Mouse (Mus musculus): ENCODE measurements at regions not wholly inside any gene's neighbourhood (a gene's known extent, or its start where the extent isn't known, plus 50 kb on each side); places are given as distances from the start of the nearest gene placed in this dataset.

DNA sequence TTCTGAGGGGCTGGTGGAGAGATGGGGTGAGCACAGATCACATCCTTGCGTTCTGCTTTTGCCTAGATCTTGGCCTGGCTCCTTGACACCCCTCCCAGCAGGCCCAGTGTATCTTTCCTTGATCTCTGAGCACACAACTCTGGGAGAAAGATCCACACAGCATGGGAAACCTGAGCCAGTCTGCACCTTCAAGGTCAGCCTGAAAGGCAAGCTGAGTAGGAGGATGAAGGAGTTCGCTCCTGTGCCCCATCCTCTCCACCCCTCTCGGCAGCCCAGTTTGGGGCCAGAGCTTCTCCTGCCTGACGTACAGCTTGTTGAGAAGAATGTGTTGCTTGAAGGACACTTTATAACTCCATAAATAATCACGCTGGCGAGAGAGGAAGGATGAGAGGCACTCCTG, 61.7 kb upstream of the Lrfn2 start:
- Histone ChIP-seq H3K27ac (ENCODE audit: low read depth, low read length) (no peak overlapping the region), H3K36me3 (ENCODE audit: insufficient read depth) (no peaks in the 10 kb centered on the region), H3K9me3 (ENCODE audit: low read length) (no peaks in the 10 kb centered on the region), H3K4me3 (ENCODE audit: low read depth, low read length) (no peak overlapping the region), H3K4me1 (ENCODE audit: insufficient read depth) (no peaks in the 10 kb centered on the region), H3K9ac (no peak overlapping the region), H3K4me2 (ENCODE audit: low read depth) (no peak overlapping the region), H3K27me3 (ENCODE audit: insufficient read depth, low read length) (no peaks in the 10 kb centered on the region)
- no peak for DNase-seq
- ATAC-seq, result no peak
- WGBS, result 57% methylated on average over 6 of the region's 6 CpGs
- TF ChIP-seq CTCF (IDR thresholded peaks at IDR 0.05; ENCODE audit: low read depth), result no peak

- Histone ChIP-seq H3K27ac (ENCODE audit: low read depth, low read length) (0 out of 2 replicates have a peak overlapping the region, but pooled peaks have one; percentile 10), H3K9ac (no peak overlapping the region), H3K9me3 (ENCODE audit: low read length) (no peaks in the 10 kb centered on the region), H3K4me3 (ENCODE audit: low read depth, low read length) (no peak overlapping the region), H3K4me1 (ENCODE audit: insufficient read depth) (0 out of 2 replicates have a peak, but pooled peaks cover 4% of the 10 kb centered on the region), H3K27me3 (ENCODE audit: insufficient read depth, low read length) (no peaks in the 10 kb centered on the region), H3K4me2 (ENCODE audit: low read depth) (no peak overlapping the region), H3K36me3 (ENCODE audit: insufficient read depth) (no peaks in the 10 kb centered on the region)
- no peak for TF ChIP-seq CTCF (IDR thresholded peaks at IDR 0.05; ENCODE audit: low read depth)
- ATAC-seq (no peak), DNase-seq (peak; percentile 40)
- WGBS, result 64% methylated on average over 8 of the region's 8 CpGs
Observed at GRCm38 (mm10) chr17:48877505-48877904, 54.7 kb upstream of the Lrfn2 start.

GRCm38 (mm10) chr17:48880590-48880989, 51.6 kb upstream of the Lrfn2 start:
- no peak for DNase-seq
- 86% methylated on average over 3 of the region's 3 CpGs for WGBS
- 0 out of 2 replicates have a peak, but pooled peaks cover 4% of the 10 kb centered on the region for H3K4me1 ChIP-seq (ENCODE audit: insufficient read depth)
- no peaks in the 10 kb centered on the region for H3K36me3 ChIP-seq (ENCODE audit: insufficient read depth)
- no peak overlapping the region for H3K27ac ChIP-seq (ENCODE audit: low read depth, low read length)
- H3K4me3 ChIP-seq (ENCODE audit: low read depth, low read length), result no peak overlapping the region
- ATAC-seq, result no peak
- TF ChIP-seq CTCF (IDR thresholded peaks at IDR 0.05; ENCODE audit: low read depth), result peak; percentile 19; the same call in 1 of the 2 replicates
- no peak overlapping the region for H3K4me2 ChIP-seq (ENCODE audit: low read depth)
- H3K27me3 ChIP-seq (ENCODE audit: insufficient read depth, low read length), result no peaks in the 10 kb centered on the region
- H3K9me3 ChIP-seq (ENCODE audit: low read length), result no peaks in the 10 kb centered on the region
- H3K9ac ChIP-seq, result no peak overlapping the region

- H3K4me2 ChIP-seq (ENCODE audit: low read depth), result no peak overlapping the region
- 67% methylated on average over 5 of the region's 5 CpGs for WGBS
- H3K27me3 ChIP-seq (ENCODE audit: insufficient read depth, low read length), result no peaks in the 10 kb centered on the region
- 0 out of 2 replicates have a peak, but pooled peaks cover 4% of the 10 kb centered on the region for H3K4me1 ChIP-seq (ENCODE audit: insufficient read depth)
- H3K36me3 ChIP-seq (ENCODE audit: insufficient read depth), result no peaks in the 10 kb centered on the region
- H3K9me3 ChIP-seq (ENCODE audit: low read length), result no peaks in the 10 kb centered on the region
- no peak for ATAC-seq
- H3K4me3 ChIP-seq (ENCODE audit: low read depth, low read length), result no peak overlapping the region
- H3K9ac ChIP-seq, result no peak overlapping the region
- no peak for DNase-seq
- H3K27ac ChIP-seq (ENCODE audit: low read depth, low read length), result no peak overlapping the region
- no peak for TF ChIP-seq CTCF (IDR thresholded peaks at IDR 0.05; ENCODE audit: low read depth)
Observed at GRCm38 (mm10) chr17:48881946-48882345, 50.2 kb upstream of the Lrfn2 start.
